Mouse (Mus musculus): ENCODE results near the gene 4933407L21Rik.
A peak's percentile ranks its signal among the peaks of the same experiment; 100 is the strongest.

Gene 4933407L21Rik

DNA sequence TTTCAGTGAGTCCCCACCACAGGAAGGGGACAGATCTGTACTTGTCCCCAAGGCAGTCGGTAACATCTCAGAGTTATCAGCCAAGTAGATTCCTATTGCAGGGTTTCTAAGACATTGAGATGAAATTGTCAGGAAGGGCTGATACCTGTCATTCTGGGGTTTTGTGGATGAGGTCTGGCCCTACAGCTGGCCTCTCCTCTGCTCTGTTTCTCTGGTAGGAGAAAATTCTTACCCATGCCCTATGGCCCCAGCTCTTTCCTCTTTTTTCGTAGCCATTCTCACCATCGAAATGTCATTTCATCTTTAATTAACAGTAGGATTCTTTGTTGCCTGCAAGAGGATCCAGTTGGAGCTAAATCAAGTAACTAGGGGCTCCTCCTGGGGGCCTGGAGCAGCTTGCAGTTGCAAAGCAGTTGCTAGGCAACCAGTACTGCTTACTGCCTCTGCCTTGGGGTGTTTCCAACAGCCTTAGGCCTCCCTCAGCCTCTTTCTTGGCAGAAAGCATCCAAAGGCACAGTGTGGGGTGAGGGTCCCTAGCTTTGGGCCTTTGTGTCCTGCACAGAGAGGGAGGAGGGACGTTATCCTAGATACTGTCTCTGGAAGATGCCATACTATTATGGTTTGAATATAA is at the start of gene 4933407L21Rik:
4933407L21Rik (plus strand) TSS at position 427 of the 631 bp plus-strand sequence.
- DNase-seq, result peak; percentile 89

DNA sequence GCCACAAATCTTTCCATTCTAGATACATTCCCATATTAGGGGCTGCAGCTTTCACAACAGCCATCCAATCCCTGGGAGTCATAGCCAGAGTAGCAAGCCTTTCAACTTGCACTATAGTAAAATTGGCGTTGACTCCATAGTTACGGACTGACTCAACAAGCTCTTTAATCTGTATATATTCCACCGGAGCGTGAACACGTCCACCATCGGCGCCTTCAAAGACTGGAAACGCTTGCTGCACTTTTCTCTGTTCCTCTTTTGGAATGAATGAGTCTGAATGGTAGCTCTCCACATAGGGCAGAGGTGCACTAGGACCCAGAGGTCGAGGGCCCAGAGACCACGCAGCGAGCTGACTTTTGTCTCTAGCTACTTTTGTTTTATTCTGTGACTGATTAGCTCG is 46.3 kb upstream of the 4933407L21Rik start:
- DNase-seq, result no peak

DNA sequence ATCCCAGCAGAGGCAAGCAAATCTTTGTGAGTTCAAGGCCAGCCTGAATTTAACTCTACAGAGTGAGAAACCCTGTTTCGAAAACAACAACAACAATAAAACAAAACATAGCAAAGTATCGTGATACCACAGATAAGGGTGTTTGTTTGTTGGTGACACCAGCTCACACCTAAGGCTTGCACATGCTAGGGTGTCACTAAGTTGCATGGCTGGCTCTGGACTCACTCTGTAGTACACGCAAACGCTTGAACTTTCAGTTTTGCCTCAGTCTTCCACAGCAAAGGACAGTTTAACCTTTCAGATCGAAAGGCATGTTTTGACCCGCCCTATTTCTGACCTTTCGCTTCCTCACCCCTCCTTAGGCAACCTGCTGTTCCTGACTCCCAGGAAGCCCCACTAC is 41.1 kb upstream of the 4933407L21Rik start:
- no peak for DNase-seq

DNA sequence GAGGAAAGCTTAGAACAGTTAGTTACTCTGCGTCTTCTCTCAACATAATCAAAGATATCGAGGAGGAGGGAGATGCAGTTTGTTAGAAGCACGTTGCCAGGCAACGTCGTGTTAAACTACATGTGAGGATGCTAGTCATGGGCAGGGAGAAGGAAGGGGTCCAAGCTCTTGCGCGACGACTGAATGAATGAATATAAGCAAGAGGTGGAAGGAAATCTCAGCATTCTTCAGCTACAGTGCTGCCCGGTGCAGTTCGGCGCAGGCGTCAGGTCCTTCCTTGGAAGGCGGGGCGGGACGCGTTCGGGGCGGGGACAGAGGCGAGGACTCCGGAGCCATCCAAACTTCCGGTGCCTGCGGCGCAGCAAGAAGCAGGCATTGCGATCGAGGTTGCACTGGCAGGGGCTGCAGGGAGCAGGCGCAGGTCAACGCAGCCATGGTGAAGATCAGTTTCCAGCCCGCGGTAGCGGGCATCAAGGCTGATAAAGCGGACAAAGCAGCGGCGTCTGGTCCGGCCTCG is 34.0 kb upstream of the 4933407L21Rik start, which contains the start of gene Itm2c:
Itm2c (plus strand) TSS at position 51 of the 517 bp plus-strand sequence.
- peak; percentile 94 for DNase-seq

DNA sequence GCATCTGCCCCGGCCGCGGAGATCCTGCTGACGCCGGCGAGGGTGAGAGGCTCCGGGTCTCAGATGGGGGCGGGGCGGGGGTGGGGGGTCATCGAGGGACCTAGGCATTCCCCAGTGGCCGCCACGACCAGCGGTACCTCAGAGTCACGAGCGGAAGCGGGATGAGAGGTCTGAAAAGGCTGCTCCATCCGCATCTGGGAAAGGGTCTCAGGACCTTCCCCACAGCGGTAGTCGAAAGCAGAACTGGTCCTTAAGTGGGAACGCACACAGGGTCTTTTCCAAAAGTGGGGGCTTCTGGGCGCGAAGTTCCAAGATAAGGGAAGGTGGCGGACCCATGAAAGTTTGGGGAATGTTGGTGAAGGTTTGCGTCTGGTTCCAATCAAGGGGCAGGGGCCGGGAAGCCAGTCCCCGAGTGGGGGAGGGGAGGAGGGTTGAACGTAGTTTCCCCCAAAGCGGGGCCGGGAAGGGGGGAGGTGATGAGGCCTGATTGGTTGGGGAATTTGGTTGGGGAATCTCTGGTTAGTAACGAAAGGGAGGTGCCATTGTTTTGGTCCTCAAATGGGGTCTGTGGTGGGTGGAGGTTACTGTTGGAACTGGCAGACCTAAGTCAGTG is 33.4 kb upstream of the 4933407L21Rik start:
- DNase-seq, result no peak

DNA sequence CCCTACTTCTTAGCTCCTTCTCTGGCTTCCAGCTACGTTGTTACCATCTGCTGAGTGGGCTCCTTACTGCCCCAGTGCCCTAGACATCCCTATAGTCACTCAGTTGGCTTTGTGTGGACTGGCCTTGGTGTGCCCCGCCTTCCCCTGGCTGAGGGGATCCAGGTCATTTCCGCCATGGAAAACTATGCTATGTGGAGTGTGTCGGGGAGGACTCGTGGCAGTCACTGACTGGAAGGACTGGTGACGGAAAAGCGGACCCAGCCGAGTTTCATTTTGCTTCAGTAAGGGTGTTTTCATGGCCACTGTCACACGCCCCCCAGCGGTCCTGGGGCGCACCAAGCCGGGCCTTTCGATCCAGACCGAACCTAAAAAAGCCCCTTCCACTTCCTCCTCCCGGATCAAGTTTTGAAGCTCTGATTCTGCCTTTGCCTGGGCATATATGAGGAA is 32.9 kb upstream of the 4933407L21Rik start:
- peak; percentile 69 for DNase-seq

DNA sequence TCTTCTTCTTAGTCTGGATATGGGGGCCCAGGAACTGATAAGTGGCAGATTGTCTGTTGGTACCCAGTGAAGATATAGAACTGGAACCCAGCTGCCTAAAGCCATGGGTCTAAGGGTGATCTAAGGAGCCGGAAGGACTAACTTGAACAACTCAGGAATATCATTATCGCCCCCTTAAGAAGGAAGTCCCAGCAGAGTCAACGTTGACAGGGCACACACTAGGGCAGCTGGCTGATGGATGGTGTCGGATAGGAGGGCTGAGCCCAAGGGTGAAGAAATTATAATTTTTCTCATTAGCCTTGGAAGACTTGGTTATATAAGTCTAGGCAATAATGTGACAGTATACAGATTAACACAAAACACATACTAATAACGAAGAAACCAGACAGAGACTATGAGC is 32.2 kb upstream of the 4933407L21Rik start:
- DNase-seq, result no peak

DNA sequence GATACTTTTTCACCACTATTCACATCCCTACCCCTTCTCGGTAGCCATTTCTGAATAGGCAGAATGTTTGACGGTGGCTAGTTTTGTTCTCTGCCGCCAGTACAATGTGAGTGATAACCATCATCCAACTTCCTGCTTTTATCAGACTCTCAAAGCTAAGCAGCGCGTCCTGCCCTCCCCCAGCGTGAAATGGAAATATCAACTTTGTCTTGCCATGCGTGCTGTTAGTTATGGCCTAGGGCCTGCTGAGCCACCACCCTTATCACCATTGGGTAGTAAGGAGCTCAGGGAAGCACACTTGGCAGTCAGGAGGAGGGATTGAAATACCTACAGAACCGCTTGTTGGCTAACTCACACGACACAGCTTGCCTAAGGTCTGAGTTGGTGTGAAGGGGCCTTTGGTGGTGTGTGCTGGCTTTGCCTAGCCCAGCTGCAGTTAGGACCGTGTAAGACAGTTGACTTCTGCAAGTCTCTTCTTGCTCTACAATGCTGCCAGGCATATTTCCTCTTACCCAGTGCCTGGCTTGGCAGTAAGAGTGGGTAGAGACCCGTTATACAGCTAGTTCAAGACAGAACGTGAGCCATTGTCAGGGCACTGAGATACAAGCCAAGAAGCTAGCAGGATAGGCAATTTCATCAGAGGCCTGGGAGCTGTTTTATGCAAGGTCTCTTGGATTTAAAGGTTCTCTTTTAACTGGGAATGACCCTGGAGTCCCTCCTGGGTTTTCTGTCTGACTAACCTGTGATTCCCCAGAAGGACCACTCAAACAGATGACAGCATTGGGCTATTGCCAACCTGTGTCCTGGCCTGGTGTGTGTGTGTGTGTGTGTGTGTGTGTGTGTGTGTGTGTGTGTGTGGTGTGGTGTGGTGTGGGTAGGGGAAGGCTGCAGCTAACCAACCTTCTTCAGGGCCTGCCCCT is 31.2 kb upstream of the 4933407L21Rik start:
- DNase-seq, result no peak

DNA sequence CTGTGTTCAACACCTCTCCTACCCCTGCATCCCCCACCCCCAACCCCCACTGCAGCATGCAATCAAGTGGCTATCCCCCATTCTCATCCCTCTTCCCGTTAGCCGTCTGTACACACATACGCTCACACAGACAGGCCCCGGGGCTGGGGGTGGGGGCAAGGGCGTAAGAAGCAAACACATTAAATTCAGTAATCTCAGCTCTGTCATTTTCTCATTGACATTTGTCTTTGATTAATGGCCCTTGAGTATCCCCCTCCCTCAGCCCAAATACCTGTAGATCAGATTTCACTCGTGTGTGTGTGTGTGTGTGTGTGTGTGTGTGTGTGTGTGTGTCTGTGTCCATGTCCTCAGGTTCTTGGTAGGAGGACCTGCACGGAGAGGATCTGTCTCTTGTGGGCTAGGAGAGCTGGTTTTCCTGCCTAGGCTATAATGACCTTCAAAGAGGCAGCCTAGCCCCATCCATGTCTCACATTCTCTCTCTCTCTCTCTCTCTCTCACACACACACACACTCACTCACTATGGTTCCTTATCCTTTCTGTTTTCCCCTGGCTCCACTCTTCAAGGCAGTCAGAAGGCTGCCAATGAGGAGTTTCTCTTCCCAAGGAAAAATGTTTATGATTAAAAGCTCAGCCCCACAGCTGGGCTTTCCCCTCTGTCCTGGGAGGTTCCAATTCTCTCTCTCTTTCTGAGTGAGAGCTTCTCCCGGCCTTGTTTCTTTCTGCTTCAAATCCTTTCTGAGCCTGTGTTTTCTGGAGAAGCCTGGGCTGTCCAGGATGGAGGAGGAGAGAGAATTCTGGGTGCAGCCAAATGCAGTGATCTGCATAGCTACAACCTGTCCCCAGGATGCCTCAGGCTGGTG is 30.2 kb upstream of the 4933407L21Rik start:
- DNase-seq, result peak; percentile 61

DNA sequence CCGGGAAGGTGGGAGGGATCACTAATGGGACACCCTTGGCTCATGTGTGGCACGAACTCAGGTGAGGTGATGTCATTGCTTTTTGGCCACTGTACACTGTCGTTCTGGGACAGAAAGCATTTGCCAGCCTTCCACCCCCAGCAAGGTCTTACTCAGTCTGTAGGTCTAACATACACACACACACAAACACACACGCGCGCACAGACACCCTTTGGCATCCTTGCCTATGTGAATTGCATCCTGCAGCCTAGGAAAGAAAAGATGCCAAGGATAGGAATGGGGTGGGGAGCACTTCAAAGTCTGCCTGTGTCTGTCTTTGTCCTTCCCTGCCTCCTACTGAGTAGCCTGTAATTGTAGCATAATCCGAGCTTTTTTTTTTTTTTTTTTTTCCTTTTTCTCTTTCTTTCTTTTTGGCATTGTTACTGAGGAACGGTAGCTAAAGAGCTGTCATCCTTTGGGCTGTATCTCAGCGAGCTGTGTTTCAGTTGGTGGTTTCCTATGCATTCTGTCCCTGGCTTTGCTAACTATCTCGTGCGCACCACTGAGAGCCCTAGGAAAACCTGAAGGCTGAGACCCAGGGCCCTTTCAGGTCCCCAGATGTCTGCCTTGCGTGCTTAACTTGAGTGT is 29.4 kb upstream of the 4933407L21Rik start:
- no peak for DNase-seq

DNA sequence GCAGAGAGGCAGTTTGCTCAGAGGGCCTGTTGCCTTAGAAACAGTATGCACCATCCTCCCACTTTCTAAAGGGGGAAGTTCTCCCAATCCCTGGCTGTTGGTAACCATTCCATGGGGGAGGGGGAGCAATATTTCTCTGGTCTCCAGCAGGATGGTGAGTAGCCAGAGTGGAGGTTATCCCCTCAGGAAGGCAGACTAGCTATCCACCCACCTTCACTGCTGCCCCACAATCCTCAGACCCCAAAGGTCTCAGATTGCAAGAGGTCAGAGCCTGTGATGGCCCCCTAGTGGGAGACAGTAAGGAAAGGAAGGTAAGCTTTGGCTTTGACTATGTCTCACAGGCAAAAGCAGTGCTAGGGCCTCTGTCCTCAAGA is 28.9 kb upstream of the 4933407L21Rik start:
- peak; percentile 58 for DNase-seq

DNA sequence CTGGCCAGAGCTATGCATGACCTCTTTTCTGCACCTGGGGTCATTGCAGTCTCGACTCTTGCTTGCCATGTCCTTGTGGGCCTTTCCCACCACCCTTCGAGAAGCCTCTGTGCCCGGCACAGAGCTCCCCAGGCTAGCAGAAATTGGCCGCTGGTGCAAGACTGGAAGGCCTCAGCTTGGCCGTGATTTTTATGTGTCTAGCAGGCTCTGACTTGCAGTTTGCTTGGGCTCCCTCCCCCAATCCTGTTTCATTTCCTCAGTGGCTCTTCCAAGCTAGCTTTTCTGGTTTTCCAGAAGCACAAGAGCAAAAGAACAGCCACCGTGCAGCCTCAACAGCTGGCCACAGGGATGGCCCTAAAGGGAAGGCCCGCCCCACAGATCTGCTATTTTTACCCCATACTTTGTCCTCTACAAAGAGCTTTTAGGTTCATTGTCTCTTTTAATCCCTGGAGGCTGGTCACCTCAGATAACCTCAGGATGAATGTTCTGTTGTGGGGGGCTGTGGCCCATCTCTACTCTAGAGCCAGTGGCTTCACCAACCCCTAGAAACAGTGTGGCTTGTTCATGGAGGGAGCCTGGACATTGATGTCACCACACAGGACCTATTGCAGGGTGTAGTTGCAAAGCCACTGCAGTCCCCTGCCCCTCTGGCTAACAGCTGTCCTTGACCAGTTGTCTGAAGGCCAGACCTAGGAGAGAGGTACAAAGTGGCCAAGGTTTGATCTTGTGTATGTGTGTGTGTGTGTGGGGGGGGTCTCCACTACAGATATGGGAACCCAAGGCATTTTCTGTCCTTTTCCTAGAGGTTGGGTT is 27.6 kb upstream of the 4933407L21Rik start:
- DNase-seq, result no peak

DNA sequence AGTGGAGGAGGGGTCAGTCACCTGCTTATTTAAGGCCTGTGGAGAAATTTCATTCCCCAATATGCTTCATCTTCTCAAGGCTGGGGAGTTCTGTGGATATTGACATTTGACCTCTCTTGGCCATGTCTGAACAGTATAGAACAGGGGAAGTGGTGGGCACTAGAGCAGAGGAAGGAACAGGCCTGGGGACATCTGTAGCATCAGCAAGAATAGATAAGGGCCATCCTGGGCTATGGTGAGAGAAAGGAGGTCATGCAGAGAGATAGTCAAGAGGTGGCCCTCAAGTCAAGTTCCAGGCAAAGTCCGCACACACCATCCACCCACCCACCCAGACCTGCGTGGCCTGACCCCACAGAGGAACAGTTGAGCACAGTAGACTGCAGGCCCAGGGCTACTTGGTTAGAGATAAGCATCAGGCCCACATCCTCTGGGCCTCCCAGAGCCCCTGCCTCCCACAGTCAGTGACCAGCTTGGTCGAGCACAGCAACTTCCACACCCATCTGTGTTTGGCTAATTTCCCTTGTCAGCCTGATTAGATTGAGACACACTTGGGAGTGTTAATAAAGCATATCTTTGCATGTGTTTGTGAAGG is 26.7 kb upstream of the 4933407L21Rik start:
- no peak for DNase-seq

DNA sequence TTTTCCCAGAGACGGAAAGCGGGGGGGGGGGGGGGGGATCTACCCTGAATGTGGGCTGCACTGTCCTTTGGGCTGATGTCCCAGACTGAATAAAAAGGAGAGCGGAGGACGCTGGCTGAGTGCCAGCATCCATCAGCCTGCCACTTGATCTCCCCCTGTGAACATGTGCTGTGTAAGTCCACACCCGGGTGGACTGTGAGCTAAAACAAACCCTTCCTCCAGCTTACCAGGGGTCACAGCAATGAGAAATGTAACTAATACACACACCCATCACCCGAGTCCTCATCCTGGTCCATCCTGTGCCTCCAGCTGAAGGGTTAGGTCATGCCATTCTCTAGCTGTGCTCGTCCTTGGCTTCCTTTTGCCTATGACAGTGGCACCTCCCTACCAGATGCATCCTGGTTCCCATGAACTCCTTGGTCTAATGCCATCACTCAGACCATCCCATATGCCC is 26.1 kb upstream of the 4933407L21Rik start:
- no peak for DNase-seq

DNA sequence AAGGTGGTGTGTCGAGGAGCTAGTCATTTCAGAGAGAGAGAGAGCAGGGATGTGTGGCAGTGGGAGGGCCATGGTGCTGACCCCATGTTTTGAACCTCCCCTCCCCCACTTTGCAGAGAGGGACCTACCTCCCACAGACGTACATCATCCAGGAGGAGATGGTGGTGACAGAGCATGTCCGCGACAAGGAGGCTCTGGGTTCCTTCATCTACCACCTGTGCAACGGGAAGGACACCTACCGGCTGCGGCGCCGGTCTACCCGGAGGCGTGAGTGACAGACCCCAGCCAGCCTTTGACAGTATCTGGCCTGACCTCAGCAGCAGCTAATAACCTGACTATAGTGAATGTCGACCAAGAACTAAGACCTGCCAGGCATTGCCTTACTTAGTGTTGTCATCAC is 21.4 kb upstream of the 4933407L21Rik start:
- DNase-seq, result no peak

DNA sequence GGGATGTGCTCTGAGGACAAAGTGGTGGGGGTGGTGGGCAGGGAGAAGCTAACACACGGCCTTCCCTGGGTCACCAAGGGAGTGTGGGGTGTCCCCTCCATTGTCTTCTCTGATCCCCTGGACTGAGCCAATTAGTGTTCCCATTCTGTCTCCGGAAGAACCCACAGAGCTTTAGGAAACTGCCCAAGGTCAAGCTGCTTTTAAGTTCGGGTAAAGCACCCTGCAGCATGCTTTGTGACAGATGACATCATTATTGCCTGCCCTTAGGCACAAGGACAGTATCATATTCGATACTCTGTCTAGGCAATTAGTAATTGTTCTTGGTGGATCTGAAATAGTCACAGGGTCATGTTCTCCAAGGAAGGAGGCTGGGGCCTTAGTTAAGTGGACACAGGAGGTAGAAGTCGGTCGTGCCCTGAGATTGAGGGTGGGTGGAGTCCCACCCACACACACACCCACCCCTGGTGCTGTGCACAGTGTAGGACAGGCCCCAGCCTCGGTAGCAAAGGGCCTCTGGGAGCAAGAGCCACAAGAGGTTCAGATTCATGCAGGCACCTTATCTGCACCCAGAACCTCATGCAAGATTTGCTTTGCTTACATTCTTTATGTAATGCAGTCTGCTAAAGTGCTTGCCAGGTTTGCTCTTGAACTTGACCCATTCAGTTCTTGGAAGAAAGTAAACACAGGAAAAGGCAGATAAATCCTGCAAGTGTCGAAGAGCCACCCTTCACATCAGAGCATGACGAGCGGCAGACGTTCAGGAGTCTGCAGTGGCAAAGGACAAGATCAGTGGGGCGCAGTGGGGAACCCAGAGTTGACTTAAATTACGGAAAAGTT is 19.3 kb upstream of the 4933407L21Rik start:
- DNase-seq, result no peak

DNA sequence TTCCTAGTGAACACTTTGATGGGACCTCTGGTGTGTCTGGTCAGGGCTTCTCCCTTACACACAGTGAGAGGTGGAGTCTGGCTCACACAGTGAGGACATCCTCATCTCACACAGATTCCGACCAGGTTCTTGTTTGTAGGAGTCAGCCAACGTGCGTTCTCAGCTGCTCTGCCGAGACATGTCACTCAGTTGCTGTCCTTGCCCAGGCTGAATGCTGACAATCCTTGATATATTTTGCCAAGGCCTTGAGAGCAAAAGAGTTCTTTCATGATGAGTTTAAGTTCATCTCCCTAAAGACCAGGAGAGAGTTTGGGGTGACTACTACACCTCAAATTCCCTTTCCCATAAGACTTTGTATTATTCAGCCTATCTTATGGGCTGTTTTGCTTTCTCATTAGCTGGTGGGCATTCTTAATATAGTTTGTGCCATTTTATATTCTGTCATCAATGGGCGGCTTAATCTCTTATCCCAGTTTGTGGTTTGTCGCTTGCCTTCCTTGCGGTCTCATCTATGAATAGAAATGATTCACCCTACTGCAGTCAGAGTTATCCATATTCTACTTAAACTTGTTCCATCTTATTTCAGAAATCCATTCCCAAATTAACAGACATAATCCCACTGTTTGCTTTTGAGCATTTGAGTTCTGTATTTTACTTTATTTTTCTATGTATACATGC is 15.1 kb upstream of the 4933407L21Rik start:
- no peak for DNase-seq

DNA sequence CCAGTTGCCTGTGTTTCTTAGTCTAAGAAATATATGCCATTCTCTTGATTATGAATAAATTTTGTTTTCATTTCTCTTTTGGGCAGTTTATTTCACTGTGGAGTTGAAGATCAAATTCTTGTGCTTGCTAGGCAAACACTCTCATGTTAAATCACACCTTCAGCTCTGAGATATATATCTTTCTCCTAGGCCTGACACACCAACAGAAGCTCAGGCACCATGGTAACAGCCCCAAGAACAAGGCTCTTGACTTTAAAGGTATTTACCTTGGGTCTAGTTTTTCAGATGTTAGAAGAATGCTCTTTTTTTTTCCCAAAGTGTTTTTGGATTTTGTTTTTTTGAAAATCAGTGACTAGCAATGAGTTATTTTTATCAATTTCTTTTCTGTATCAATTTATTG is 12.4 kb upstream of the 4933407L21Rik start:
- no peak for DNase-seq

Data from right cerebral cortex, adult 18-20 months (tissue).